Mouse (Mus musculus) B cell, adult 62 days (primary cell): ENCODE results near the gene Smarcb1. TPM values are rescaled to one million over a fixed set of nuclear protein-coding genes. Genes with fewer than 3 reads are reported as not detected.

Experiments
- total RNA-seq: library from RNA; stranded (reverse); gene quantifications from 4 replicates; pipeline ENCODE4 v1.2.4, GENCODE M21; 2023

Gene Smarcb1
- total RNA-seq, result 71.6 to 74.7 TPM (median 73.8 TPM) in 4 replicates

GRCm38 (mm10) chr10:75921026-75921725 lies at the start of gene Smarcb1:
Gene Smarcb1, minus strand, starts transcription at chr10:75921617.

GRCm38 (mm10) chr10:75954381-75954811 lies 33.0 kb upstream of the Smarcb1 start, which contains the start of gene Gm5134:
Gene Gm5134, plus strand, starts transcription at chr10:75954514.

DNA sequence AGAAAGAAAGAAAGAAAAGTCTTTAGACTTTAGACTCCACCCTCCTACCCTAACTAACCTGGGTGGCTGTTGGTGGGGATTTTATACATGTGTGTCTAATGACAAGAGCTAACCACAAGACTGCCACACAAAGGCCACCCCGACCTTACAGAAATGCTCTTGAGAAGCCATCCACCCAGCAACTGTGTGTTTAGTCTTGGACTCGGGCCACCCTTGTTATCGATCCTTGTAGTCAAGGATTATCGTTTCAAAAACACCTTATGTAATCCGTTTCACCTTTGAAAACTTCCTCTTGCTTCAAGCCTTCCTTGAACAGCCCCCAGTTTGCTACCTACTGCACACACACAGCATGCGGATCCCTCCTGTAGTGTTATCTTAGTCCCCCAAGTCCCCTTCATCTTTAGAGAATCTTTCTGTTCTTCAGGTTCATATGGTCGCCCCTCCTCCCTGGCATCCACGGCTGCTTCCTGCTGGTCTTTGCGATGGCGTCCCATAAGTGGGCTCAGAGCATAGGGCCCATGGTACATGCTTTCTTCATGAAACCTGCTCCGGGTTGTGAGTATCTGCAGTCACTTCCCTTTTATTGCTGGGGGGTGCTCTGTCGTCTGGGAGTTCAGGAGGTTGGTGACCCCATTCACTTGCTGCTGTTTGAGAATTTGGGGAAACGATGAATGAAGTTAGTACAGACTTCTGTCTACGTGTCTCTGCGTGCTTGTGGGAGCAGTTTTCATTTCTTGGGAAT lies 21.5 kb upstream of the Smarcb1 start, which contains the start of gene Vpreb3:
TSS of gene Vpreb3 (plus strand) at position 322 of the 742 bp plus-strand sequence.

GRCm38 (mm10) chr10:75940520-75940919 lies 19.1 kb upstream of the Smarcb1 start, which contains the start of gene Gm867:
Gene Gm867, minus strand, starts transcription at chr10:75940672.

GRCm38 (mm10) chr10:75935680-75936541 lies 14.5 kb upstream of the Smarcb1 start, which contains the start of gene Mmp11:
Gene Mmp11, minus strand, starts transcription at chr10:75936496.

DNA sequence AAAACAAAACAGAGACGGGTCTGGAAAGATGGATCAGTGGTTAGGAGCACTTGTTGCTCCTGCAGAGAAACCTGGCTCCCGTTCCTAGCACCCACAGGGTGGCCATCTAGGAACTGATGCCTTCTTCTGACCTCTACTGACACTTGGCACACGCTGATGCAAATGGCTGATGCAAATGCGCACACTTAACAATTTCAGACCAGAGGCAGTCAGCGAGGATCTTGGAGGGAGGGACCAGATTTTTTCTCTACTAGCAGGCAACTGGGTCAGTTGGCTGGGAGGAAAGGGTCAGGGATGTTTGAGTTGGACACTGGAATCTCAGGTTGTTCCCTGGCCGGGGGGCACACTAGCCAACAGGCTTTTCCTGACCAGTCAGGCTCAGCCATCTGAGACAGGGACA lies 11.5 kb upstream of the Smarcb1 start, which contains the start of gene Chchd10:
TSS of gene Chchd10 (plus strand) at position 240 of the 400 bp plus-strand sequence.

GRCm38 (mm10) chr10:75893089-75893750 lies 28.2 kb downstream of the Smarcb1 start, which contains the start of gene Derl3:
Gene Derl3, plus strand, starts transcription at chr10:75893413.

DNA sequence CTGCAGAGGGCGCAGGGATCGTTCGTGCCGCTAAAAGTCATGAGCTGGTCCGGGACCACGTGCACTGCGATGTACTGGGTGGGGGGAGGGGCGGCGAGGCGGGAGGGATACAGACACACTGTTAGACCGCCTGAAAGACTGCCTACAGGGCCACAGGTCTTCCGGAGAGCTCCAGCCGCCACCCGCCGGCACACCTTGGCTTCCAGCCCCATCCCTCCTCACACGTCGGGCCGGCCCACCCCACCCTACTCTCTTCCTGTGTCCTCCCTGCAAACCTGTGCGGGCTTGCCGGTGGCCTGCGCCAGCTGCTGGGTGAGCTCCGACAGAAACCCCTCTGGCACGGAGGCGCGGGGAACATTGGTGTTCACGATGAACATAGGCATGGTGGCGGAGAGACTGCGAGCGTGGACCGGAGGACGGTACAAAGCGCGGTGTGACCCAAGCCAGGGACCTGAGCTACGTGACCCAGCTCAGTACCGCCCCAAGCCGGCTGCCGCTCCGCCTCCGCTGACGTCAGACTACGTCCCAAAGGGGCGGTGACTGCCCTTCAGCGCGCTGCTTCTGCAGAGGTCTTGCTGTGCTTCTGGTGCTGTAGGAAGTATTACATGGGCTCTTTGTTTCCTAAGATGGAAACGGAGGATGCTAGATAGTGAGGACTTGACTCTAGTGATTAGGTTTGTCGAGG lies 61.5 kb downstream of the Smarcb1 start, which contains the start of gene Mif:
TSS of gene Mif (minus strand) at position 455 of the 685 bp plus-strand sequence.

Other genes starting within 250 kb of the Smarcb1 start
- 96.5 to 105 TPM (median 99.5 TPM) in 4 replicates for gene Cabin1, start 157.3 kb downstream of the Smarcb1 start, total RNA-seq
- 24.1 to 35.9 TPM (median 29.8 TPM) in 4 replicates for gene Ddt, start 148.2 kb downstream of the Smarcb1 start, total RNA-seq
- not detected in 4 replicates for gene Gm20441, start 140.7 kb downstream of the Smarcb1 start, total RNA-seq
- 7.6 to 9.1 TPM (median 8.3 TPM) in 4 replicates for gene Gstt3, start 140.2 kb downstream of the Smarcb1 start, total RNA-seq
- not detected in 4 replicates for gene Gstt1, start 123.0 kb downstream of the Smarcb1 start, total RNA-seq
- not detected in 4 replicates for gene Gstt4, start 99.1 kb downstream of the Smarcb1 start, total RNA-seq
- gene Gstt2, start 84.2 kb downstream of the Smarcb1 start, total RNA-seq, result 37.4 to 45.9 TPM (median 42.4 TPM) in 4 replicates
- 235 to 250 TPM (median 243 TPM) in 4 replicates for gene Mif, start 61.4 kb downstream of the Smarcb1 start, total RNA-seq
- 10.3 to 12.6 TPM (median 11.2 TPM) in 4 replicates for gene Derl3, start 28.2 kb downstream of the Smarcb1 start, total RNA-seq
- gene Chchd10, start 11.5 kb upstream of the Smarcb1 start, total RNA-seq, result 126 to 146 TPM (median 143 TPM) in 4 replicates
- 3.4 to 9.4 TPM (median 4.8 TPM) in 4 replicates for gene Mmp11, start 14.9 kb upstream of the Smarcb1 start, total RNA-seq
- not detected in 4 replicates for gene Gm867, start 19.1 kb upstream of the Smarcb1 start, total RNA-seq
- gene Vpreb3, start 21.4 kb upstream of the Smarcb1 start, total RNA-seq, result 104 to 112 TPM (median 109 TPM) in 4 replicates
- gene Gm5134, start 32.9 kb upstream of the Smarcb1 start, total RNA-seq, result 0.85 to 1.8 TPM (median 0.99 TPM) in 4 replicates
- gene Zfp280b, start 111.0 kb upstream of the Smarcb1 start, total RNA-seq, result 12.2 to 17.8 TPM (median 14.5 TPM) in 4 replicates
- gene Slc5a4b, start 189.3 kb upstream of the Smarcb1 start, total RNA-seq, result 0.18 TPM in 1 of 4 replicates, not detected in the others
- not detected in 4 replicates for gene Slc5a4a, start 225.8 kb upstream of the Smarcb1 start, total RNA-seq